Mouse (Mus musculus) stomach, embryonic 14.5 days (tissue): Measurements from ENCODE around the gene Cldn4. TPM values are rescaled to one million over a fixed set of nuclear protein-coding genes. Genes with fewer than 3 reads are reported as not detected.

Source experiments
- ATAC-seq: fragments of 200-750 bp; cut with Nextera tagmentation; 2 replicates; pipeline ENCODE4 v1.8.0; 2017; ENCODE audit warnings: low read depth, moderate TSS enrichment; ENCODE audit not compliant: insufficient number of reproducible peaks, insufficient read depth, low FRiP score
- H3K27ac ChIP-seq: fragments of 300-500 bp; sonication (generic); 2 replicates; pipeline ENCODE4 v1.5.1; 2014; ENCODE audit warnings: mild to moderate bottlenecking, low read length, moderate library complexity, mixed read lengths
- H3K27me3 ChIP-seq: fragments of 300-500 bp; sonication (generic); 2 replicates; pipeline ENCODE4 v1.6.1; 2014; ENCODE audit warnings: low read length, control low read depth, mixed read lengths; ENCODE audit not compliant: control insufficient read depth, insufficient read depth
- H3K36me3 ChIP-seq: fragments of 300-500 bp; sonication (generic); 2 replicates; pipeline ENCODE4 v1.6.1; 2014; ENCODE audit warnings: mild to moderate bottlenecking, control low read depth, low read length, moderate library complexity, mixed read lengths; ENCODE audit not compliant: control insufficient read depth, insufficient read depth
- H3K4me1 ChIP-seq: fragments of 300-500 bp; sonication (generic); 2 replicates; pipeline ENCODE4 v1.6.1; 2014; ENCODE audit warnings: low read length, control low read depth, mixed read lengths; ENCODE audit not compliant: control insufficient read depth, insufficient read depth
- H3K4me2 ChIP-seq: fragments of 300-500 bp; sonication (generic); replicated peaks from 2 replicates; pipeline ENCODE4 v1.6.1; 2014; ENCODE audit warnings: low read depth, low read length, control low read depth
- H3K4me3 ChIP-seq: fragments of 300-500 bp; sonication (generic); 2 replicates; pipeline ENCODE4 v1.5.1; 2014; ENCODE audit warnings: low read depth, low read length, control low read depth
- H3K9ac ChIP-seq: fragments of 300-500 bp; sonication (generic); replicated peaks from 2 replicates; pipeline ENCODE4 v1.6.1; 2014; ENCODE audit warnings: low read depth, mild to moderate bottlenecking, control low read depth, low read length, moderate library complexity, mixed read lengths
- H3K9me3 ChIP-seq: fragments of 300-500 bp; sonication (generic); 2 replicates; pipeline ENCODE4 v1.6.1; 2016; ENCODE audit warnings: low read depth, low read length, control low read depth; ENCODE audit not compliant: control insufficient read depth
- WGBS: fragments of 180-500 bp; shearing (Covaris S2); extraction: QIAGEN DNeasy Blood & Tissue Kit; methylation state at CpG from one replicate; pipeline ENCODE4 v1.1.7; 2014; 5-methylcytosine and 5-hydroxymethylcytosine counted together
- polyA plus RNA-seq: library from polyadenylated mRNA; unstranded; fragments of >200 nt; fragmentation: Nextera tagmentation; extraction: Ambion mirVana; gene quantifications from 2 replicates; pipeline ENCODE4 v1.2.1, GENCODE M21; 2014

Cldn4 gene
- polyA plus RNA-seq, 1 experiment from 2014 or later: 91.5 TPM

DNA sequence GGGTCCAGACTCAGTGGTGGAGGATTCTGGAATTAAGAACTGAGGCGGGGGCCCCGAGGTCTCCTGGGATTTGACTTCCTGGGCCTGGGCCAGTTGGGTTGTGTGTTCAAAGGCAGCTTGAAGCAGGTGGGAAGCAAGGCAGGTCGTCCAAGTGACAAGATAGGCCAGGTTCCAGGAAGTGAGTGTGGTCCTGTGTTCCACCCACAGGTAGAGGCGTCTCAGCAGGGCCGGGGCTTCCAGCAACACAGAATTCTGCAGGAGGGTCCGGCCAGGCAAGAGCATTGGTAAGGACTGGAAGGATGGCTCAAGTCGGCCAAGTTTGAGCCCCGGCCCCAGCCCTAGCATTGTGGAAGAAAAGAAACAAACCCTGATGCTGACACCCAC, 45.1 kb downstream of the Cldn4 start:
- 68% methylated on average over 8 of the region's 8 CpGs for WGBS
- Histone ChIP-seq H3K9ac (no peak overlapping the region), H3K4me1 (peaks cover 10% of the 10 kb centered on the region), H3K4me3 (no peak overlapping the region), H3K27me3 (no peaks in the 10 kb centered on the region), H3K36me3 (no peaks in the 10 kb centered on the region), H3K4me2 (no peak overlapping the region), H3K27ac (no peak overlapping the region), H3K9me3 (no peaks in the 10 kb centered on the region)
- no peak for ATAC-seq

DNA sequence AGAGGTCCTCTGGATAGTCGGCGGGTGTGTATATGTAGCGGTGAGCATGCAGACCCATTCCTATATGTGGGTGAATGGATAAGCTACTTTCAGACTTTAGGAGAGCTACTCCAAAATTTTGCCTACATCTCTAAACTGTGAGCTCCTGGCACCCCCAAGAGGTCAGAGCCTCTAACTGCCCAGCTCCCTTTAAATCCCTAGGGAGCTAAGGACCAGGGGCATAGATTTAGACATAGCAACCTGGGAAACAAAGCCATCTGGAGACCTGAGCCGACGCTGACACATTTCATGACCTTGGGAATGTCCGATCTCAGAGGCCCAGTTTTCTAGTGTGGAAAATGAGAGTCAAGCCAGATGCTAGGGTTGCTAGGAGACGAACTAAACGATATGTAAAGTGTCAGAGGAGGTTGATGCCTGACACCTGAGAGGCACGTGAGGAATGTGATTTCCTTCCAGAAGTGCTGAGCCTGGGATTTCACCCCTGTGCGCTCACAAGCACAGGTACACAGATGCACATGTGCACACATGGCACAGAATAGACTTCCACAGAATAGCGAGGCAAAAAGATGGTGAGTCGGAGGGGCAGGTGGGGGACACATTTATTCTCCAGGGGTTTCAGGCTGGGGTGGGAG, 45.6 kb downstream of the Cldn4 start:
- Histone ChIP-seq H3K27me3 (no peaks in the 10 kb centered on the region), H3K4me3 (no peak overlapping the region), H3K27ac (no peak overlapping the region), H3K9ac (no peak overlapping the region), H3K4me1 (peaks cover 10% of the 10 kb centered on the region), H3K4me2 (no peak overlapping the region), H3K9me3 (no peaks in the 10 kb centered on the region), H3K36me3 (no peaks in the 10 kb centered on the region)
- WGBS: 29% methylated on average over 12 of the region's 12 CpGs
- ATAC-seq: peak; percentile 31; the same call in 1 of the 2 replicates

GRCm38 (mm10) chr5:134897596-134897995, 49.1 kb downstream of the Cldn4 start:
- no peaks in the 10 kb centered on the region for H3K9me3 ChIP-seq
- no peak overlapping the region for H3K9ac ChIP-seq
- H3K4me2 ChIP-seq: peak overlapping the region; percentile 2; the same call in 1 of the 2 replicates
- WGBS: 26% methylated on average over 16 of the region's 17 CpGs
- H3K27me3 ChIP-seq: no peaks in the 10 kb centered on the region
- ATAC-seq: peak; percentile 20; the same call in 1 of the 2 replicates
- H3K27ac ChIP-seq: no peak overlapping the region
- H3K4me1 ChIP-seq: peaks cover 10% of the 10 kb centered on the region
- no peak overlapping the region for H3K4me3 ChIP-seq
- no peaks in the 10 kb centered on the region for H3K36me3 ChIP-seq

- Histone ChIP-seq H3K4me2 (no peak overlapping the region), H3K27ac (no peak overlapping the region), H3K9me3 (no peaks in the 10 kb centered on the region), H3K4me1 (peaks cover 10% of the 10 kb centered on the region), H3K4me3 (no peak overlapping the region), H3K36me3 (no peaks in the 10 kb centered on the region), H3K27me3 (no peaks in the 10 kb centered on the region), H3K9ac (no peak overlapping the region)
- ATAC-seq: no peak
- WGBS: 81% methylated on average over 8 of the region's 8 CpGs
Observed at GRCm38 (mm10) chr5:134896965-134897364, 49.8 kb downstream of the Cldn4 start.

- peaks cover 10% of the 10 kb centered on the region for H3K4me1 ChIP-seq
- H3K9ac ChIP-seq: no peak overlapping the region
- no peaks in the 10 kb centered on the region for H3K9me3 ChIP-seq
- H3K4me3 ChIP-seq: no peak overlapping the region
- no peaks in the 10 kb centered on the region for H3K36me3 ChIP-seq
- no peaks in the 10 kb centered on the region for H3K27me3 ChIP-seq
- H3K4me2 ChIP-seq: no peak overlapping the region
- H3K27ac ChIP-seq: peak overlapping the region; percentile 69
- peak; percentile 63 for ATAC-seq
- WGBS: 37% methylated on average over 8 of the region's 8 CpGs
Observed at GRCm38 (mm10) chr5:134895291-134895690, 51.4 kb downstream of the Cldn4 start.

Other genes starting within 250 kb of the Cldn4 start
- 48.3 and 54.9 TPM in 2 replicates for gene Eln, start 199.6 kb downstream of the Cldn4 start, polyA plus RNA-seq
- gene Tmem270, start 40.2 kb downstream of the Cldn4 start, polyA plus RNA-seq: not detected in 2 replicates
- gene Cldn13, start 31.4 kb downstream of the Cldn4 start, polyA plus RNA-seq: 1.0 TPM in 1 of 2 replicates, not detected in the other
- 22.1 and 26.3 TPM in 2 replicates for gene Mettl27, start 14.6 kb downstream of the Cldn4 start, polyA plus RNA-seq
- 69.7 and 71.2 TPM in 2 replicates for gene Cldn3, start 39.3 kb upstream of the Cldn4 start, polyA plus RNA-seq
- gene Abhd11, start 62.2 kb upstream of the Cldn4 start, polyA plus RNA-seq: 73.3 and 80.6 TPM in 2 replicates
- gene Stx1a, start 76.5 kb upstream of the Cldn4 start, polyA plus RNA-seq: 17.4 and 17.7 TPM in 2 replicates
- 34.8 and 34.9 TPM in 2 replicates for gene Dnajc30, start 117.3 kb upstream of the Cldn4 start, polyA plus RNA-seq
- 95.2 and 99.0 TPM in 2 replicates for gene Bud23, start 118.0 kb upstream of the Cldn4 start, polyA plus RNA-seq
- gene Vps37d, start 131.3 kb upstream of the Cldn4 start, polyA plus RNA-seq: 7.2 and 7.7 TPM in 2 replicates
- 2.7 and 3.6 TPM in 2 replicates for gene Mlxipl, start 143.0 kb upstream of the Cldn4 start, polyA plus RNA-seq
- gene Tbl2, start 202.7 kb upstream of the Cldn4 start, polyA plus RNA-seq: 24.8 and 28.5 TPM in 2 replicates
- gene Bcl7b, start 221.3 kb upstream of the Cldn4 start, polyA plus RNA-seq: 45.1 and 48.9 TPM in 2 replicates
- 60.3 and 60.7 TPM in 2 replicates for gene Baz1b, start 240.3 kb upstream of the Cldn4 start, polyA plus RNA-seq